25 mouse cellular contexts compared by ENCODE assay signal in the genomic region with DNA sequence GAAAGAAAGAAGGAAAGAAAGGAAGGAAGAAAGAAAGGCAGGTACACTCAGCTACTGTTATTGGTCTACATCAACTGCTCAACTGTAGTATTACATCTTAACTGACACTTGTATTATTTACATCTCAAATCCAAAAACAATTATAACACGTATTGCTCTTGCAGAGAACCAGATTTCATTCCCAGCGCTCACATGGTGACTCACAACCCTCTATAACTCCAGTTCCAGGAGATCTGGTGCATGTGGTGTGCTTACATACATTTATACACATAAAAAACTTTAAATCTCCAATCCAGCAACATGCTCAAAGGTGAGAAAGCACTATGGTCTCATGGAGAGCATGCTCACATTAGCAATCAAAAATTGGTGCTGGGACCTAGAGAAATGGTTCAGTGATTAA. TPM values are rescaled to one million over a fixed set of nuclear protein-coding genes. Genes with fewer than 3 reads are reported as not detected.
DNase-seq lines count a peak whose midpoint lies in the region; ATAC-seq and TF ChIP-seq lines count a peak whose summit lies in the region.
"Had no signal": no experiment of that assay in that cellular context is flagged by ENCODE, and none has a peak within 500 bp of the region (broad histone marks: within the 10 kb centered on the region; RNA-seq: fewer than 3 reads in every experiment).

No protein-coding gene starts in this region.

- no peaks in the 10 kb centered on the region for H3K36me3 ChIP-seq in liver, embryonic 12.5 days
- no peaks in the 10 kb centered on the region for H3K36me3 ChIP-seq in ES-Bruce4 (ENCODE audit: control insufficient read depth, insufficient read depth, low read length, poor library complexity, severe bottlenecking)
- no peaks in the 10 kb centered on the region for H3K36me3 ChIP-seq in forebrain, postnatal 0 days (ENCODE audit: insufficient read depth)
- H3K36me3 ChIP-seq: embryonic facial prominence, embryonic 12.5 days; embryonic facial prominence, embryonic 15.5 days; G1E; hindbrain, embryonic 10.5 days; hindbrain, embryonic 13.5 days; intestine, embryonic 15.5 days had no signal

- no peak overlapping the region for H3K4me2 ChIP-seq in liver, embryonic 12.5 days
- no peak overlapping the region for H3K4me2 ChIP-seq in forebrain, postnatal 0 days (ENCODE audit: low read depth)
- H3K4me2 ChIP-seq: embryonic facial prominence, embryonic 12.5 days; hindbrain, embryonic 13.5 days had no signal

- H3K27me3 ChIP-seq in liver, embryonic 12.5 days (replicated peaks): no peaks in the 10 kb centered on the region
- H3K27me3 ChIP-seq in ES-Bruce4 (ENCODE audit: control insufficient read depth, insufficient read depth, low read length, poor library complexity, severe bottlenecking): no peaks in the 10 kb centered on the region
- H3K27me3 ChIP-seq in forebrain, postnatal 0 days (ENCODE audit: insufficient read depth, low read length): no peaks in the 10 kb centered on the region
- H3K27me3 ChIP-seq: embryonic facial prominence, embryonic 12.5 days; embryonic facial prominence, embryonic 15.5 days; hindbrain, embryonic 13.5 days; intestine, embryonic 15.5 days had no signal

- H3K27ac ChIP-seq in liver, embryonic 12.5 days: 0 out of 2 replicates have a peak overlapping the region, but pooled peaks have one; percentile 85
- H3K27ac ChIP-seq in ES-Bruce4 (ENCODE audit: insufficient read depth, low read length): peak overlapping the region; percentile 12; the same call in 1 of the 2 replicates
- 0 out of 2 replicates have a peak overlapping the region, but pooled peaks have one; percentile 1 for H3K27ac ChIP-seq in bone marrow macrophage, adult 2 months (ENCODE audit: insufficient read depth, low read depth, low read length)
- no peak overlapping the region for H3K27ac ChIP-seq in forebrain, postnatal 0 days (ENCODE audit: low read depth, low read length)
- H3K27ac ChIP-seq: hindbrain, embryonic 10.5 days; hindbrain, embryonic 13.5 days had no signal

- no peak for ATAC-seq in liver, embryonic 12.5 days
- no peak for ATAC-seq in forebrain, postnatal 0 days
- ATAC-seq: activated CD4-positive, CD25-positive, alpha-beta regulatory T cell, adult 4 months; forebrain, embryonic 14.5 days; hindbrain, embryonic 16.5 days; intestine, embryonic 15.5 days had no signal

- DNase-seq in liver: no peak
- DNase-seq in 3T3-L1 (ENCODE audit: low read depth, low spot score): peak; percentile 56
- DNase-seq in layer of hippocampus, adult 8-10 months (ENCODE audit: low spot score in 2 of 2): no peak
- no peak for DNase-seq in forebrain, postnatal 0 days
- DNase-seq: adrenal gland, adult 8-10 months; adrenal gland, postnatal 25 days; cerebellum, adult 11 months; cerebellum, adult 2 months; cerebellum, adult 9-11 months; cerebellum, postnatal 25 days; gastrocnemius, postnatal 10 days; gastrocnemius, postnatal 36 days; heart, adult 2 months had no signal

- no peak for TF ChIP-seq CTCF in ES-Bruce4 (IDR thresholded peaks at IDR 0.05; ENCODE audit: low read depth, low read length)
- no peak for TF ChIP-seq CTCF in bone marrow macrophage, adult 2 months (IDR thresholded peaks at IDR 0.05; ENCODE audit: low read depth, low read length)
- TF ChIP-seq CTCF in forebrain, postnatal 0 days (IDR thresholded peaks at IDR 0.05; ENCODE audit: low read depth): no peak

- H3K9ac ChIP-seq in liver, embryonic 12.5 days: no peak overlapping the region
- H3K9ac ChIP-seq in ES-Bruce4 (ENCODE audit: low read depth, poor library complexity, severe bottlenecking): no peak overlapping the region
- H3K9ac ChIP-seq in forebrain, postnatal 0 days: no peak overlapping the region
- H3K9ac ChIP-seq: embryonic facial prominence, embryonic 12.5 days; embryonic facial prominence, embryonic 15.5 days; hindbrain, embryonic 13.5 days; intestine, embryonic 15.5 days had no signal

- H3K9me3 ChIP-seq in liver, embryonic 12.5 days (replicated peaks): no peaks in the 10 kb centered on the region
- H3K9me3 ChIP-seq in ES-Bruce4 (replicated peaks; ENCODE audit: control insufficient read depth, insufficient read depth, low read length, poor library complexity, severe bottlenecking): no peaks in the 10 kb centered on the region
- H3K9me3 ChIP-seq in forebrain, postnatal 0 days (ENCODE audit: low read length): no peaks in the 10 kb centered on the region
- H3K9me3 ChIP-seq: embryonic facial prominence, embryonic 12.5 days; embryonic facial prominence, embryonic 15.5 days; G1E; hindbrain, embryonic 10.5 days; hindbrain, embryonic 13.5 days; intestine, embryonic 15.5 days had no signal

- WGBS in liver, embryonic 12.5 days (ENCODE audit: insufficient replicate concordance): 75% methylated on average over 2 of the region's 2 CpGs
- WGBS in forebrain, postnatal 0 days: 71% methylated on average over 2 of the region's 2 CpGs

- no peak overlapping the region for H3K4me3 ChIP-seq in liver, embryonic 12.5 days
- H3K4me3 ChIP-seq in ES-Bruce4 (ENCODE audit: low read depth, low read length): no peak overlapping the region
- H3K4me3 ChIP-seq in bone marrow macrophage, adult 2 months (ENCODE audit: insufficient read depth, low read length): no peak overlapping the region
- H3K4me3 ChIP-seq in forebrain, postnatal 0 days (ENCODE audit: low read depth, low read length): no peak overlapping the region
- H3K4me3 ChIP-seq: embryonic facial prominence, embryonic 12.5 days; embryonic facial prominence, embryonic 15.5 days; heart, adult 2 months; hindbrain, embryonic 10.5 days; hindbrain, embryonic 13.5 days; intestine, embryonic 15.5 days had no signal

- no peak for TF ChIP-seq POLR2A in ES-Bruce4 (IDR thresholded peaks at IDR 0.05; ENCODE audit: insufficient read depth, low read length)
- TF ChIP-seq POLR2A in bone marrow macrophage, adult 2 months (IDR thresholded peaks at IDR 0.05; ENCODE audit: borderline replicate concordance, low read depth, low read length): no peak

- TF ChIP-seq EP300 in ES-Bruce4 (IDR thresholded peaks at IDR 0.05; ENCODE audit: insufficient read depth, low read depth, low read length): no peak

- peaks cover 40% of the 10 kb centered on the region for H3K4me1 ChIP-seq in liver, embryonic 12.5 days
- H3K4me1 ChIP-seq in ES-Bruce4 (ENCODE audit: control insufficient read depth, insufficient read depth, low read length): peaks cover 4% of the 10 kb centered on the region
- H3K4me1 ChIP-seq in bone marrow macrophage, adult 2 months (ENCODE audit: control insufficient read depth, insufficient read depth, low read length): peaks cover 29% of the 10 kb centered on the region
- 0 out of 2 replicates have a peak, but pooled peaks cover 5% of the 10 kb centered on the region for H3K4me1 ChIP-seq in forebrain, postnatal 0 days (ENCODE audit: insufficient read depth)

RNA-seq across cellular contexts. Expression of a gene that starts 4.0 kb away (rescaled TPM):
- 60.2 and 62.6 TPM in 2 replicates for polyA plus RNA-seq in liver, embryonic 12.5 days (2016; fragmentation: Nextera tagmentation; extraction: Ambion mirVana)
- polyA plus RNA-seq in ES-Bruce4 (2011; ENCODE audit: insufficient read depth, insufficient read length, low read depth, missing spikeins): 155 TPM in 2 replicates
- polyA plus RNA-seq in bone marrow macrophage, adult 2 months (2012; ENCODE audit: insufficient read depth, insufficient read length, missing spikeins): 36.5 and 36.9 TPM in 2 replicates
- 10 to 100 TPM; 27.9 to 37.6 (median 33.3) TPM for total RNA-seq in layer of hippocampus, adult 8-10 months (2022)
- 22.9 and 27.8 TPM in 2 replicates for total RNA-seq in forebrain, postnatal 0 days (2014; rRNA removed)
- 21.7 and 24.9 TPM in 2 replicates for polyA plus RNA-seq in forebrain, postnatal 0 days (2015; fragmentation: Nextera tagmentation; extraction: Ambion mirVana)

RNA-seq across cellular contexts. Expression of a gene that starts 42.3 kb away (rescaled TPM):
- 35.4 and 36.2 TPM in 2 replicates for polyA plus RNA-seq in liver, embryonic 12.5 days (2016; fragmentation: Nextera tagmentation; extraction: Ambion mirVana)
- 40.2 and 41.0 TPM in 2 replicates for polyA plus RNA-seq in ES-Bruce4 (2011; ENCODE audit: insufficient read depth, insufficient read length, low read depth, missing spikeins)
- 47.2 and 51.1 TPM in 2 replicates for polyA plus RNA-seq in bone marrow macrophage, adult 2 months (2012; ENCODE audit: insufficient read depth, insufficient read length, missing spikeins)
- total RNA-seq in layer of hippocampus, adult 8-10 months (2022): 10 to 100 TPM; 62.7 to 76.5 (median 72.8) TPM
- 137 and 142 TPM in 2 replicates for total RNA-seq in forebrain, postnatal 0 days (2014; rRNA removed)
- polyA plus RNA-seq in forebrain, postnatal 0 days (2015; fragmentation: Nextera tagmentation; extraction: Ambion mirVana): 46.6 and 56.2 TPM in 2 replicates

RNA-seq across cellular contexts. Expression of a gene that starts 42.4 kb away (rescaled TPM):
- polyA plus RNA-seq in liver, embryonic 12.5 days (2016; fragmentation: Nextera tagmentation; extraction: Ambion mirVana): 25.1 and 26.2 TPM in 2 replicates
- 36.5 and 37.3 TPM in 2 replicates for polyA plus RNA-seq in ES-Bruce4 (2011; ENCODE audit: insufficient read depth, insufficient read length, low read depth, missing spikeins)
- 23.4 and 25.5 TPM in 2 replicates for polyA plus RNA-seq in bone marrow macrophage, adult 2 months (2012; ENCODE audit: insufficient read depth, insufficient read length, missing spikeins)
- 10 to 100 TPM; 55.2 to 60.3 (median 57.2) TPM for total RNA-seq in layer of hippocampus, adult 8-10 months (2022)
- 19.9 and 20.9 TPM in 2 replicates for total RNA-seq in forebrain, postnatal 0 days (2014; rRNA removed)
- polyA plus RNA-seq in forebrain, postnatal 0 days (2015; fragmentation: Nextera tagmentation; extraction: Ambion mirVana): 41.8 and 46.1 TPM in 2 replicates
